Mouse (Mus musculus): ENCODE measurements around the gene Rprml.

The Rprml gene

GRCm38 (mm10) chr11:103649301-103649982 lies at the start of gene Rprml:
TSS of gene Rprml (plus strand) at chr11:103649570.
- no peak for DNase-seq (ENCODE audit: low spot score)

- DNase-seq (ENCODE audit: low spot score) = no peak
These were observed 42.8 kb upstream of the Rprml start for GRCm38 (mm10) chr11:103606611-103607010.

GRCm38 (mm10) chr11:103610772-103611171 lies 38.6 kb upstream of the Rprml start:
- DNase-seq (ENCODE audit: low spot score) = no peak

GRCm38 (mm10) chr11:103621040-103621439 lies 28.3 kb upstream of the Rprml start, which contains the start of gene Gm884:
TSS of gene Gm884 (minus strand) at chr11:103621140.
- no peak for DNase-seq (ENCODE audit: low spot score)

GRCm38 (mm10) chr11:103627453-103627852 lies 21.9 kb upstream of the Rprml start:
- no peak for DNase-seq (ENCODE audit: low spot score)

GRCm38 (mm10) chr11:103634806-103635205 lies 14.6 kb upstream of the Rprml start:
- no peak for DNase-seq (ENCODE audit: low spot score)

GRCm38 (mm10) chr11:103635481-103635880 lies 13.9 kb upstream of the Rprml start:
- no peak for DNase-seq (ENCODE audit: low spot score)

GRCm38 (mm10) chr11:103636261-103636660 lies 13.1 kb upstream of the Rprml start:
- DNase-seq (ENCODE audit: low spot score) = no peak

- DNase-seq (ENCODE audit: low spot score) = no peak
These were observed 10.6 kb upstream of the Rprml start, which contains the start of gene Lyzl6 for GRCm38 (mm10) chr11:103638790-103639189. TSS of gene Lyzl6 (minus strand) at chr11:103638890.

GRCm38 (mm10) chr11:103639407-103639946 lies 9.9 kb upstream of the Rprml start:
- peak; percentile 29 for DNase-seq (ENCODE audit: low spot score)

GRCm38 (mm10) chr11:103643211-103643610 lies 6.2 kb upstream of the Rprml start:
- DNase-seq (ENCODE audit: low spot score) = no peak

- DNase-seq (ENCODE audit: low spot score) = no peak
These were observed 3.6 kb upstream of the Rprml start for GRCm38 (mm10) chr11:103645731-103646130.

GRCm38 (mm10) chr11:103646301-103646700 lies 3.1 kb upstream of the Rprml start:
- DNase-seq (ENCODE audit: low spot score) = no peak

GRCm38 (mm10) chr11:103647921-103648620 lies 1.3 kb upstream of the Rprml start:
- no peak for DNase-seq (ENCODE audit: low spot score)

GRCm38 (mm10) chr11:103648656-103649055 lies 714 bp upstream of the Rprml start:
- no peak for DNase-seq (ENCODE audit: low spot score)

GRCm38 (mm10) chr11:103649983-103650493 lies 668 bp downstream of the Rprml start:
- DNase-seq (ENCODE audit: low spot score) = no peak

GRCm38 (mm10) chr11:103651426-103651825 lies 2.1 kb downstream of the Rprml start:
- no peak for DNase-seq (ENCODE audit: low spot score)

GRCm38 (mm10) chr11:103653359-103653965 lies 4.1 kb downstream of the Rprml start:
- DNase-seq (ENCODE audit: low spot score) = no peak

GRCm38 (mm10) chr11:103656520-103656919 lies 7.2 kb downstream of the Rprml start:
- no peak for DNase-seq (ENCODE audit: low spot score)

- no peak for DNase-seq (ENCODE audit: low spot score)
These were observed 8.8 kb downstream of the Rprml start for GRCm38 (mm10) chr11:103658189-103658588.

- no peak for DNase-seq (ENCODE audit: low spot score)
These were observed 12.5 kb downstream of the Rprml start for GRCm38 (mm10) chr11:103661863-103662262.

- no peak for DNase-seq (ENCODE audit: low spot score)
These were observed 13.2 kb downstream of the Rprml start for GRCm38 (mm10) chr11:103662546-103662945.
